In genomic region chr15:94326626-94327025, GRCm38 (mm10) we compare ENCODE assay signal across 11 mouse cellular contexts.
"Had no signal": no experiment of that assay in that cellular context is flagged by ENCODE, and none has a peak within 500 bp of the region (broad histone marks: within the 10 kb centered on the region; RNA-seq: fewer than 3 reads in every experiment).

No protein-coding gene starts in this region.

- H3K4me2 ChIP-seq: liver, embryonic 12.5 days; liver, embryonic 15.5 days; lung, embryonic 15.5 days had no signal

- H3K4me3 ChIP-seq: layer of hippocampus, adult 2 months; limb, embryonic 10.5 days; limb, embryonic 13.5 days; liver, embryonic 12.5 days; liver, embryonic 15.5 days; lung, embryonic 15.5 days; megakaryocyte, embryonic 14.5 days; midbrain, embryonic 10.5 days; neural tube, embryonic 13.5 days had no signal

- H3K36me3 ChIP-seq: limb, embryonic 13.5 days; liver, embryonic 12.5 days; liver, embryonic 15.5 days; lung, embryonic 15.5 days; neural tube, embryonic 13.5 days had no signal

- H3K27me3 ChIP-seq: liver, embryonic 12.5 days; liver, embryonic 15.5 days; lung, embryonic 15.5 days; megakaryocyte, embryonic 14.5 days; neural tube, embryonic 13.5 days had no signal

- DNase-seq: thymus, adult 18-20 months; thymus, postnatal 36 days had no signal

- H3K9ac ChIP-seq: limb, embryonic 13.5 days; liver, embryonic 12.5 days; liver, embryonic 15.5 days; lung, embryonic 15.5 days; neural tube, embryonic 13.5 days had no signal

- H3K27ac ChIP-seq: layer of hippocampus, adult 2 months; limb, embryonic 10.5 days; limb, embryonic 13.5 days; liver, embryonic 12.5 days; liver, embryonic 15.5 days; lung, embryonic 15.5 days; midbrain, embryonic 10.5 days had no signal

- ATAC-seq: liver, embryonic 12.5 days had no signal

- H3K4me1 ChIP-seq: limb, embryonic 10.5 days; liver, embryonic 12.5 days; liver, embryonic 15.5 days; megakaryocyte, embryonic 14.5 days; midbrain, embryonic 10.5 days had no signal

- H3K9me3 ChIP-seq: limb, embryonic 10.5 days; limb, embryonic 13.5 days; liver, embryonic 15.5 days; lung, embryonic 15.5 days; midbrain, embryonic 10.5 days; neural tube, embryonic 13.5 days had no signal
